Mouse (Mus musculus) hindbrain, embryonic 12.5 days (tissue): Measurements from ENCODE around the gene Klrc3. TPM values are rescaled to one million over a fixed set of nuclear protein-coding genes. Genes with fewer than 3 reads are reported as not detected.

ENCODE experiments used
- microRNA-seq: library from miRNA; unstranded; fragments of <30 nt; microRNA quantifications from one replicate; pipeline ENCODE4, GENCODE M21; 2017
- polyA plus RNA-seq: library from polyadenylated mRNA; unstranded; fragments of >200 nt; fragmentation: Nextera tagmentation; extraction: Ambion mirVana; gene quantifications from 2 replicates; pipeline ENCODE4 v1.2.1, GENCODE M21; 2016

The Klrc3 gene
- polyA plus RNA-seq, 1 experiment from 2014 or later = not detected

Small RNAs within 50 kb of the gene (microRNA-seq; reads per million reads assigned to microRNA genes)
- gene Mir680-1 = not detected

Other genes with a start within 250 kb of the Klrc3 start
- 4.8 TPM in 2 replicates for gene Clec1b, start 246.0 kb downstream of the Klrc3 start, polyA plus RNA-seq
- 0.12 and 0.16 TPM in 2 replicates for gene Clec9a, start 234.5 kb downstream of the Klrc3 start, polyA plus RNA-seq
- 0.98 and 1.2 TPM in 2 replicates for gene Clec1a, start 191.3 kb downstream of the Klrc3 start, polyA plus RNA-seq
- 0.07 TPM in 1 of 2 replicates, not detected in the other for gene Olr1, start 136.2 kb downstream of the Klrc3 start, polyA plus RNA-seq
- not detected in 2 replicates for gene Tmem52b, start 130.8 kb downstream of the Klrc3 start, polyA plus RNA-seq
- gene Gabarapl1, start 110.2 kb downstream of the Klrc3 start, polyA plus RNA-seq = 105 and 106 TPM in 2 replicates
- not detected in 2 replicates for gene Klre1, start 65.4 kb downstream of the Klrc3 start, polyA plus RNA-seq
- not detected in 2 replicates for gene Klrd1, start 51.6 kb downstream of the Klrc3 start, polyA plus RNA-seq
- 0.25 TPM in 2 replicates for gene Klrk1, start 19.5 kb downstream of the Klrc3 start, polyA plus RNA-seq
- gene Klrc2, start 17.4 kb upstream of the Klrc3 start, polyA plus RNA-seq = not detected in 2 replicates
- gene Klrc1, start 35.6 kb upstream of the Klrc3 start, polyA plus RNA-seq = not detected in 2 replicates
- gene Klri1, start 73.8 kb upstream of the Klrc3 start, polyA plus RNA-seq = not detected in 2 replicates
- not detected in 2 replicates for gene Klri2, start 97.1 kb upstream of the Klrc3 start, polyA plus RNA-seq
- not detected in 2 replicates for gene Gm156, start 140.9 kb upstream of the Klrc3 start, polyA plus RNA-seq
- gene Gm17631, start 219.3 kb upstream of the Klrc3 start, polyA plus RNA-seq = not detected in 2 replicates
- not detected in 2 replicates for gene Klra17, start 233.3 kb upstream of the Klrc3 start, polyA plus RNA-seq